Mouse (Mus musculus) layer of hippocampus, postnatal 10 days (tissue): ENCODE measurements around the gene Epb41l3. TPM values are rescaled to one million over a fixed set of nuclear protein-coding genes. Genes with fewer than 3 reads are reported as not detected.
"Not testable (repeated sequence)": the region's sequence is repeated elsewhere in the genome, so short reads cannot be mapped to it uniquely, and the experiment has no call there.

Experiments used
- DNase-seq, 2 experiments: peaks; one replicate each; pipeline ENCODE4 v3.0.0; 2021; ENCODE audit warnings: low spot score in 2 of 2
- total RNA-seq, 2 experiments: library from RNA; stranded (reverse); gene quantifications; 2 replicates each; pipeline ENCODE4 v1.2.3; 2021

The Epb41l3 gene
- total RNA-seq, 2 experiments from 2014 or later, result 140 to 143 TPM

DNA sequence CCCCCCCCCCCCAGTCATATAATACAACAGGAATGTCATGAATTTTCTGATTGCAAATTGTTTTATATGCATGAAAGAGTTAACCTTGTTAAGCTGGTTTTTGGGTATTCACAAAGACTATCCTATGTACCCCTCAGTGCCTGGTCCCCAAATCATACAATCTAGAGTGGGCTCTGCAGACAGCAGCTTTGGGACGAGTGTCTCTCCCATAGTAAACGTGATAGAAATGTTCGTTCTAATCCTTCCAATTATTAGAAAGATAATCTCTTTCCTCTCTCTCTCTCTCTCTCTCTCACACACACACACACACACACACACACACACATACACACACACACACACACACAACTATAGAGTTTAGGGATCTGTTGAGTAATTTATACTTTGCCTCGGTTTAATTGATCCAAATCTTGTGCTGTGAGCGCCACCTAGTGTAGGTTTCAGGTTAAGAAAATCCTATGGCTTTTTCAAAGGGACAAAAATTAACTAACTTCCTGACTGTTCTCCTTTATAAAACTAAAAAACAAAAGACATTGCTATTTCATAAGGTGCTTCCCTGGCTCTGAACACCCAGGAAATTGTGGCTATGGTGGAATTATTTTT lies 30.4 kb downstream of the Epb41l3 start:
- DNase-seq, result peak; percentile 63 to 74

DNA sequence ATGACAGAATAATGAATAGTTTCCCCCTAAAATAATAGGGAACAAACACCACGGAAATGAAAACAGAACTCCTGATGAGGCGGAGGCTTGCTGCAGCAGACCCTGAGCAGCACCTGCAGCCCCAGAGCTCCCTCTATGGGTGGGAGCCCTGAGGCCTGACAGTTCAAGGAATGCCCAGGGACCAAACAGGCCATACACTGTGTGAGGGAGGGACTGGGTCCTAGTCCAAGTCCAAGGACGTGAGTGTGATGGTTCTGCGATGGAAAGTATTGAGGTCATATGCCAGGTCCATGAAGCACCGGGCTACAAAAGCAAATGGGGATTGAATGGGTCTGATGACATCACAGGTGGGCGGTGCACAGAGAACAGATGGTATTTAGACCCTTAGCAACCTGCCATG lies 33.7 kb downstream of the Epb41l3 start:
- no peak for DNase-seq

DNA sequence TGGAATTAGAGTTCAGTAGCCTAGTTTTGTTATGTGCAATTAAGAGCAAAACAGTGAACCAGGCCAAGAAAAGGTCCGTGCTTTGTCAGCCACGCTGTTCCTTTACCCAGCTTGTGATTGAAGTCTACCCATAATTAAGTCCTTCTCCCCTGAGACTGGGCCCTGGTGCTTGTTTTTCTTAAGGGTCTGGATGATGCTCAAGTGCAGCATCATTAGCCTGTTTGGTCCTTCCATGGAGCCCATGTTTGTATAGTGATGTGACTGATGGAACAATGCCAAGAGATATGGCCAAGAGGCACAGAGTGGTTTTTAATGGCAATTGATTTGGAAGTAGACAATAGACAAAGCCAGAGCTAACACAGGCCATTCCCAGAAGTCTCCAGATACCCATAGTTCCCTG lies 36.7 kb downstream of the Epb41l3 start:
- no peak for DNase-seq

DNA sequence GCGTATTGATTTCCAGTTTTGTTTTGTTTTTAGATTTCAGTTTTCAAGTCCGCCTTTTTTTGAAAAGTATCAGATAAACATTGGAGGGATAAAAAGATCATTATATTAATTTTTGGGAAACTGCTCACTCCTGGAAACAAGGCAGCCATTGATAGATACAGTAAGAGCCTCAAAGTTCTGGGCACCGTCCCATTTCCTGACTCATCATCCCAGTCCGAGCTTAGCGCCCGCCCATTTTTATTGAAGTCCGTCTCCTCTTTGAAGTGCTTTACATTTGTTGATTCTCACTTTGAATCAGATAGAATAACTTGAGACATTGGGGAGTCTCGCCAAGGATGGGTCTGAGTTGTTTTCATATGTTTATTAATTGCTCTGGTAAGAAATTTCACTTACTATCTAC lies 43.7 kb downstream of the Epb41l3 start:
- DNase-seq, result no peak

DNA sequence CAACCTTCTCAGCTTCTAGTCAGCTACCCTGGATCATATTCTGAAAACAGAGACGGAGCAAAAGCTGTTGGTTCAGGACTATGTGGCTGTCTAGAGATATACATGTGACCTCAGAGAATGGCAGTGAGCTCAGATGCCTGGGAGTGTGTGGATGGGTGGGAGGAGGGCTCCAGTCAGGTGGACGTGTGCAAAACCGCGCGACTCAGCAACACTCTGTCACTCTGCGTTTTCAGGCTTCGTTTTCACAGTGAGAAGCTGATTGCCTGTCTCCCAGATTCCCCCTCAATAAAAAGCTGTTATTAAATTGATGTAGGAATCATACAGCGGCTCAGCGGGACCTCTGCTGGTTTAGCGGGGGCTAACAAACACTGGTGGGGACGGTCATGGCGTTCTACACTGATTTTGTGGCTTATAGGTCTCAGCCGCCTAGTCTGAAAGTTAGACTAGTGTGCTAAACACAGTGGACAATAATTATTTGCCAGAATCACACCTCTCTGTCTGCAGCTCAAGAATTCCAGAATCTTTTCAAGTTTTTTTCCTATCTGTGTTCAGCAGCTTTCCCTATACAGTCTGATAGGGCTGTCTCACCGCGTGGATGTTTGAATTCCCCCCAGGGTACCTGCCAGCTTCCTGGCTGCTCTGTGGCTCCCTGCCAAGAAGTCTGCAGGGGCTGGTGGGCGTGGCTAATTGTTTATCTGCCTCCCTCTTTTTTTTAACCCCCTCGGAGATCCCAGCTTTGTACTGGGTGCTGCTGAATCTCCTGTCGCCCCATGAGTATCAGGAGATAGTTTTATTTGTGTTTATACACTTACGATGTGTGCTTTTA lies 45.3 kb downstream of the Epb41l3 start:
- peak; percentile 8 to 13 for DNase-seq

DNA sequence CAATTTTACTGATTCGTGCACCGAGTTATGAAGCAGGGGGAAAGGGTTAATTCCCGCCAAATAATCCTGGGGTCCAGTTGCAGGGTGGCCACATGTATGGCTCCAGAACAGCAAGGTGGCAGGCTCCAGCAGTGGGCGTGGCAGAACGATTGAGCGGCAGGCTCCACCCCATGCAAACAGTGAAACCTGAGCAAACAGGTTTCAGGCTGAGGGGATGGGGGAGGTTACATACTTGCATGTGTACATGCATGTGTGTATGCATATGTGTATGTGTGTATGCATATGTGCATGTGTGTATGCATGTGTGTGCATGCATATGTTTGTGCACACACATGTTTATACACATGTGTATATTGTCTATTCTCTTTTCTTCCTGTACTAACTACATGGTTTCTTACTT lies 46.9 kb downstream of the Epb41l3 start:
- not testable (repeated sequence) for DNase-seq

DNA sequence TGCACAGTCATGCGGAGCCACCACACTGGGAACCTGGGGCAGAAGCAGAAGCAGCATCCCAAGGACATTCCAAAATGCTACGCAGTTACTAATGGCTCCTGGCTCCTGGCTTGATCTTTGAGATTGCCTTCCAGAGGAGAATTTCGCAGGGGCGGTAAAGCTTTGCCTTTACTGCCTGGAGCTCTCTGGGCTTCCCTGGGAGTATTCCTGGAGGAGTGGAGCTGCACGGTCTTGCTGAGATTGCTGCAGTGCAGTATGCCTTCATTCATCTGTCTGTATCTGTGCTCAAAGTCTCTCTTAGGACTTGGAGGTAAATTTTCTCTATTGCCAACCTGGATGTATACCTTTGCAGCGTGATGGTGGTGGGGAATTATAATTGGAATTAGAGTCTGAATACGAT lies 52.0 kb downstream of the Epb41l3 start:
- no peak for DNase-seq

DNA sequence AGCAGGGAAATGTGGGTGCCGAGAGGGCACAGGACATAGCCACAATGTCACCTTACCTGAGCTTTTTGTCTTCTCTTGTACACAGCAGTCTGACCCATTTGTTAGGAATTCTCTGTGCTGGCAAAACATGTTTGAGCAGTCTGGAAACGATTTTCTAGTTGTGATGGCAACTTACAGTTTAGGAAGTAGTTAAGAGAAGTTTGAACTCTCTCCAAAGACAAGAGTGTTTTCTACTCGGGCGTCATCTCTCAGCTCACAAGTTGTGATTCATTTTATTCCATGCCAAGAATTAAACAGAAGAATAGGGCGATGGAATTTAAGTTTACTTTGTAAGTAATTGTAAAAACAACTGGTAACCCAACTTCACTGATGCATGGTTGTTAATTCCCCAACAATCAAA lies 52.5 kb downstream of the Epb41l3 start:
- DNase-seq, result no peak

DNA sequence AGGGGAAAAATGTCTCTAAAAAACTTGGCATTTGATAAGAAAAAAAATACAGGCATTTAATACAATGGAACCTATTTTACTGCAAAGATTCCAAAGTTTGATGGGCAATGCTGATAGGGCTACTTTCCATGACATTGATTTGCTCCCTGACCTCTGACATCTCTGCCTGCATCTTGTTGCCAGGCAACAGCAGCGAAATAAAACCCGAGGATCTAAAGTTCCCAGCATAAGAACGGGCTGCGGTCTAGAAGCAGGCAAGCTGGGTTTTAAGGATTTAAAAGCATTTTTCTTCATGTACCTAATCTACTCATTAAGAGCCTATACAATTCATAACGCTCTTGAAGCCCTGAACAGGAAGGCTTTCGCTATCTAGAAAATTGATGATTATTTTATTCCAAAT lies 54.0 kb downstream of the Epb41l3 start:
- no peak for DNase-seq

DNA sequence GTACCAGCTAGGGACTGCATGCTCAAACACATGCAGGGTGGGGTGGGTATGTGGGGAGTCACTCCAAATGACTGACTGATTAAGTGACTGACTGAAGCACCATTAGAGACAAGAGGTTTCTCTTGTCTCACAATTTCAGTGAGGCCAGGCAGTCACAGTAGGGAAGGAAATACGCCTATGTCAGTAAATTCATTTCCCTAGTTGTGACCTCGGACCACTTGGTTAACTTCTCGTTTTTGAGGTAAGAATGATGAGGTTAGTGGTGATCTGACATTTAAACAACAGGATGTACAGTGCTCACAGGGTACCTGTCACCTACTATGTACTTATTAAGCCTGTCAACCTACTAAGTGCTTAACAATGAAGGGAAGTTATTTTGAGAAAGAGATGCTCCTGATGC lies 67.5 kb downstream of the Epb41l3 start:
- no peak for DNase-seq

DNA sequence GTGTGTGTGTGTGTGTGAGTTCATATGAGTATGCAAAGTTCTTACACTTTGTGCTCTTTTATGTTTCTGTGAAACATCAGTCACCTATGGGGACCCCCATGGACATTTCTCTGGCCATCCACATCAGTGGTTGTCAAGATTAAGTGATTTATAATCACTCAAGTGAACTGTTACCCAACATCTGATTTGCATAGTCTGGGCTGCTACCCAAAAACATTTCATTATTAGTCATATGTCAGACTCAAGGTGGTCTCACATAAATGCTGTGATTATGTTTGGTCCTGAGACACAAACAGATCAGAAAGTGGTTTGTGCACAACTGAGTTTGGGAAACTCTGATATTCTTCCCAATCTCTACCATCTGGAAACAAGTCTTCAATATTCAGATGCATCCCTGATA lies 75.3 kb downstream of the Epb41l3 start:
- no peak for DNase-seq

DNA sequence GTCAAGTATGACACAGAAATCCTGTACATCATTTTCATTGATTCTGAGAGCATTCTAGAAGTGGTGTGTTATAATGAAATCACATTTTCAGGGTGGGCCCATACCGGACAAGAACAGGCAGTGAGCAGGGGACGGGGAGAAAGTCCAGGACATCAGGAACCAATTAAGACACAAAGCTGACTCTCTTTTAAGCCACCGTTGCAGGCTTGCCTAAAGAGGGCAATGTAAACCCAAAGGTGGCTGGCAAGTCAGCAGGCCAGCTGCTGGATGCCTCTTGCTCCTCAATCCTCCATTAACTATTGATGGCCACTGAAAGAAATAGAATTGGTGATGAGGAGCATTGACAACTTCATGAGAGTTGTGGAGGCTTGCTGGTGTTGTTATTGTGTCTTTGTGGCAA lies 75.8 kb downstream of the Epb41l3 start:
- DNase-seq, result no peak

DNA sequence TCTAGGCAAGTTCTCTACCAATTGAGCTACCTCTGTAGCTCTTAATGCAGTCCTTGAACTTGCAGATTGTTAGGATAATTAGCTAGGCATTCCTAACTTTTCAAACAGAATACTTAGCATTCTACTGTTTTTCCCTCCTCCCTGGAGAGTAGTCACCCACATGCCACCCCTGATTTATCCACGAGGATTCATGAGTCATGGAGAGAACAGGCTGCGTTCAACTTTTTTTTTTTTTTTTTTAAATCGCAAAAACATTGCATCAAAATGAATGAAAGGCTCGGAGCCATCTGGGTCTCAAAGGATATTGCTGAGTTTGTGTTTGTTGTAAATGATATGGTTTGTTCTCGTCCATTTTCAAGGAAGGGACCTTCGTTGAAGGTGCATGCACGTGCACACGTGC lies 79.6 kb downstream of the Epb41l3 start:
- no peak for DNase-seq

DNA sequence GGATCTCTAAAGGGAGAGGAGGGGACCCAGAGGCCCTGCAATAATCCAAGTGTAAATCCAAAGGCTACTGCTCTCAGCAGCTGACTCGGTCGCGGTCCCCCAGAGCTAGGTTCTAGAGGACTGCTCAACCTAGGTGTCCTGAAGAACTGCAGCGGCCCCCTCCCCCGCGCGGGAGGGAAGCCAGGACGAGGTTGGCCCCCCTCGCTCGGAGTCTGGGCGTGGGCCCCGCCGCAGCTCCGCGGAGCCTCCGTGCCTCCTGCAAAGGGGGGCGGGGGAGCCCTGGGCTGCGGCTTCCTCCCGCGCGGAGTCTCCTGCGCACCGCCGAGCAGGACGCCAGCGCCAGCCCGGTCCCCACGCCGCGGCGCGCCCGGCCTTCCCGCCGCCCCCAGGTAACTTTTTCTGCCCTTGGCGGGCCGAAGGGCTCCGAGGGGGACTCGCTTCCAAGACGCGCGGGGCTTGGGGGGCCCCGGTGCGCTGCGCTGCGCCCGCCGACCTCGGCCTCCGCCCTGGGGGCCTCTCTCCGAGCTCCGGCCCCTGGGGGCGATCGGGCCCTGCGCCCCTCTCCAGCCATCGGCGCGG lies 81.1 kb downstream of the Epb41l3 start:
- DNase-seq, result peak; percentile 57 to 63

DNA sequence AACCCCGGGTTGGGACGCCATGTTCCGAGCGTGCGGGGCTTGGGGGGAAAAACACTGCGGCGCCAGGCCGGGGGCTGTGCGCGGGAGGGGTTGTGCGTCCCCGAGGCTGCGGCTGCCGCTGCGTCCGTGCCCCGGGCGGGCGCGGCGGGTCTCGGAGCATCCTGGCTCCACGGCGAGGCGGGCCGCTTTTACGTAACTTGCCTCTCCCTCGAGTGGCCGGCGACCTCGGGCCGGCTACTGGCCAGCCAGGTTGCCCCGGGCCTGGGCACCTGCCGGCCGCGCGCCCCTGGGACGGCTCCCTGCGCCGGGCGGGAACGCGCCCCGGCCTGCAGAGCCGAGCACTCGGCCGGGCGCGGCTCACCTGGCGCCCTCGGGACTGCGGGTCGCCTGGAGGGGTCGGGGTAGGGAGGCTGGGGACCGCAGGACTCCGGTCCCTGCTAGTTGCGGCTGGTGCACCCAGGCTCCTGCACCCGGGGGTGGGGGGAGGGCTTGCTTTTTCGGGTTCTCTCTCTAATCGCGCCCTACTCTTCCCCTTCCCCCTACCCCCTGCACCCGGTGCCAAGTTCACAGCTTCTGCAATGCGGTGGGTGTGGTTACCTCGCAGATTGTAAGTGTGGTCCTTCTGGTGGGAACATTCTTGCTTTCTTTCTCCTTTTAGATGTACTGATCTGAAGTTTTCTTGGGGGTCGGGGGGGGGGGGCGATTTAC lies 81.8 kb downstream of the Epb41l3 start:
- peak; percentile 23 to 37 for DNase-seq

DNA sequence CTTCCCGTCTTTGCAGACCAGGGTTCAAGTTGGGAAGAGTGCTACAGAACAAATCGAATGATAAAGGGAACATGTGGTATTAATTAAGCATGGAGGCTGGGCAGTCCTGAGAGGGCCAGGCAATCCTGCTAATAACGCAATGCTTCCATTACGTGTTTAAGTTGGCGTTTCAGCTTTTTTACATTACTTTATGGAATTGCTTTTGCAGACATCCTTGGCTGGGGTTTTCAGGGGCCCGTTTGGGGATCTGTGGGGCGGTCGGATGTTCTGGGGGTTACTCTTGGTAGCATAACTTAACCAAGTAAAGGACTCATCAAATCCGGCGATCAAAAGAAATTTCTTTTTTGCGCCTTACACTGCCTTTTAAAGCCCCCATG lies 82.3 kb downstream of the Epb41l3 start:
- DNase-seq, result no peak

DNA sequence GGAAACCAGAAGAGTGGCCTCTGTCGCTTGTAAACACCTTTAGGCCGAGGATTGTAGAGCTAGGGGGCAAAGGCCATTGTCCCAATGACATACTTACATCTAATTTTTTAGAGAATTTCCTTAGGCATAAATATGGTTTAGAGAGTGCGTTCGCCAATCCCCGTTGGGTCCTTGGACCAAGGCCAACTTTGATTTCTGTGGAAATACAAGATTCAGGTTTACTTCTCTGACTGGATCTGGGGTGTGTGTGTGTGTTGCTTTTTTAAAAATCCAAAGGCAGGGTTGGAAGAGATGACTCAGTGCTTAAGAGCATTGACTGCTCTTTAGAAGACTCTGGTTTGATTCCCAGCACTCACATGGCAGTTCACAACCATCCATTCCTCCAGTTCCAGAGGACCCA lies 83.2 kb downstream of the Epb41l3 start:
- no peak for DNase-seq

DNA sequence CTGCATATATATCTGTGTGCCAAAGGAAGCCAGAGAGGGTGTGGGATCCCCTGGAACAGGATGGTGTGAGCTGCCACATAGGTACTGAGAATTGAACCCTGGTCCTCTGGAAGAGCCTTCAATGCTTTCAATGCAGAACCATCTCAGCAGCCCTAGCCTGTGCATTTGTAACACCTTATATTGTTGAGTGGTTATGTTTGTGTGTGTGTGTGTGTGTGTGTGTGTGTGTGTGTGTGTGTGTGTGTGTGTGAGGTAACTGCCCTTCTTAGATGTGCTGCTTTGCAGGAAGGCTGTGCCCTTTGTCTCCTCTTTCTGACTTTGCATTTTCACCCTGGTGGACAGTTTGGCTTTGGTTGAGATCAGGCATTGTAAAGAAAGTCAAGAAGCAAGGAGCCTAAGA lies 87.2 kb downstream of the Epb41l3 start:
- DNase-seq, result no peak

DNA sequence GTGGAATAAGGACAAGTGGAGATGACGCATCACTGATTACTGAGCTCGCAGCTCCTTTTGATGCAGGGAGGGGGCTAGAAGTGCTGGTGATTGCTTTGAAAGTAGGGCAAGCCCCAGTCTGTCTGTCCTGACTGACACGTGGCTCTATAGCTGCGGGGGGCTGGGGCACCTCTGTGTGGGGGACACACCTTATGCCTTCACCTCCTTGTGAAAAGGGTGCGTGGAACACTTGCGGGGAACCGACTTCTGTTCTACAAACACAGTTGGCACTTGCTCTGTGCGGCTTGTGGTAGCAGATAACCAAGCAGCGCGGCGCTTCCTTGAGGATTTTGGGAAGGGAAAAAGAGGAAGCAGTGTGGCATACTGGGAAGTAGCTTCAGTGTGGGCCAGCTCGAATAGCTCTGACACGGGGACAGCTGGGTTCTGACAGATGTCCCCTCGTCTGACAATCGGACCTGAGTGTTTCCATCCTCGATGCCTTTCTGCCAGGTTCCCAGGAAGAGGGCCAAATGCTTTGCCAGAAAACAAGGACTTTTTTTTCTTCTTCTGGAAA lies 101.5 kb downstream of the Epb41l3 start:
- DNase-seq, result peak; percentile 25 to 30

DNA sequence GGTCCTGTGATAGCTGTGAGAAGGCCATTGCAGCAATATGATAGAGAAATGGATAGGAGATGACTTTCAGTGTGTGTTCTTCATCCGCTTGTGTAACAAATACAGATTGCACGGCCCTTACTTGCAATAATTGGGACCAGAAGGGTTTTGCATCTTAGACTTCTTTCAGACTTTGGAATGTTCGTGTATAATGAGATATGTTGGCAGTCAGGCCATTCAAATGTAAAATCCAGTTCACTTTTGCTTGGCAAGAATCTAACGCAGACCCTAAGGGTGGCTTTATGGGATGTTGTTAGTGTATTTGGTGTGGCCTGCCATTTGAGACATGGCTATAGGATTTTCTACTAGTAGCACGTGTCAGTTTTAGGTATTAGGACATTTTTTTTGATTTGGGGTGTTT lies 102.5 kb downstream of the Epb41l3 start:
- DNase-seq, result no peak

DNA sequence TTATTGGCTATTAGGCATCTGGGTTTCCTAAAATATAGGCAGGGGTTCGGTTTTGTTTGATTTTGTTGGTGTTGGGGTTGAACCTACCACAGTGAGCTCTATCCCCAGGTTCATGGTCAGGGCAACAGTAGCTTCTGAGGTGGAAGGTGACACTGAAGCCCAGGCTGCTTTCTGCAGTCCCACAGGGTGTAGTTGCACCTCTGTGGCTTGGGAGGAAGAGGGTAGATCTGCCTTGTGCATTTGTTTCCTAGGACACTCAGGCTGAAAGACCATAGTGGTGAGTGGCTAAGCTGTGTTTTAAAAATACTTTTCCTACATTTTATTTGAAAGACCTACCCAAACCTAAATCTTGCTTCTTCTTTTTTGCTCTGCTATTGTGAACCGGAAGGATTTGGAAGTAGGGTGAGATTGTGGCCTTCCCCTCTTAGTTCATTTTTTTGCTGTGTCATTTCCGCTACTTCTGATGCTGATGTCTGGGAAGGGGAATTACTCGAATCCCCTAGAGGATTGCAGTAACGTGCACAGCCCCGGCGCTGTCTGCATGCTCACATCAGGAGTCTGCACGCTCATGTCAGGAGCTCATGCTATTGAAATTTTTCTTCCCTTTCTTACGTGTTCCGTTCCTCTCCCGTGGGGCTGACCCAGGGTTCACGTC lies 105.5 kb downstream of the Epb41l3 start:
- peak in 1 of 2 experiments; percentile 25 for DNase-seq
